Mouse (Mus musculus) midbrain, embryonic 14.5 days (tissue): Measurements from ENCODE around the gene Abcc1. TPM values are rescaled to one million over a fixed set of nuclear protein-coding genes. Genes with fewer than 3 reads are reported as not detected.

ENCODE experiments used
- ATAC-seq: fragments of 200-750 bp; cut with Nextera tagmentation; 2 replicates; pipeline ENCODE4 v1.8.0; 2017; ENCODE audit warnings: moderate number of reproducible peaks, moderate library complexity; ENCODE audit not compliant: low FRiP score, low TSS enrichment
- DNase-seq: peaks from one replicate; pipeline ENCODE4 v3.0.0-alpha.2; 2015
- H3K27ac ChIP-seq: fragments of 300-500 bp; sonication (generic); replicated peaks from 2 replicates; pipeline ENCODE4 v1.5.1; 2014; ENCODE audit warnings: mild to moderate bottlenecking, low read depth, low read length, moderate library complexity
- H3K27me3 ChIP-seq: fragments of 300-500 bp; sonication (generic); 2 replicates; pipeline ENCODE4 v1.6.1; 2014; ENCODE audit warnings: low read length, control low read depth, mixed read lengths; ENCODE audit not compliant: control insufficient read depth, insufficient read depth
- H3K36me3 ChIP-seq: fragments of 300-500 bp; sonication (generic); 2 replicates; pipeline ENCODE4 v1.6.1; 2014; ENCODE audit warnings: low read length, control low read depth; ENCODE audit not compliant: control insufficient read depth, insufficient read depth
- H3K4me1 ChIP-seq: fragments of 300-500 bp; sonication (generic); 2 replicates; pipeline ENCODE4 v1.6.1; 2014; ENCODE audit warnings: mild to moderate bottlenecking, antibody characterized with exemption, low read length, control low read depth; ENCODE audit not compliant: control insufficient read depth, insufficient read depth
- H3K4me2 ChIP-seq: fragments of 300-500 bp; sonication (generic); 2 replicates; pipeline ENCODE4 v1.6.1; 2014; ENCODE audit warnings: mild to moderate bottlenecking, low read length, moderate library complexity
- H3K4me3 ChIP-seq: fragments of 300-500 bp; sonication (generic); replicated peaks from 2 replicates; pipeline ENCODE4 v1.5.1; 2014; ENCODE audit warnings: low read depth, low read length
- H3K9ac ChIP-seq: fragments of 300-500 bp; sonication (generic); replicated peaks from 2 replicates; pipeline ENCODE4 v1.6.1; 2014; ENCODE audit warnings: mild to moderate bottlenecking, low read length, moderate library complexity
- H3K9me3 ChIP-seq: fragments of 300-500 bp; sonication (generic); 2 replicates; pipeline ENCODE4 v1.6.1; 2016; ENCODE audit warnings: low read length, control low read depth, mixed read lengths; ENCODE audit not compliant: control insufficient read depth
- WGBS: fragments of 180-500 bp; shearing (Covaris S2); extraction: QIAGEN DNeasy Blood & Tissue Kit; methylation state at CpG from one replicate; pipeline ENCODE4 v1.1.7; 2014; 5-methylcytosine and 5-hydroxymethylcytosine counted together
- polyA plus RNA-seq: library from polyadenylated mRNA; unstranded; fragments of >200 nt; fragmentation: Nextera tagmentation; extraction: Ambion mirVana; gene quantifications from 2 replicates; pipeline ENCODE4 v1.2.1, GENCODE M21; 2014

Abcc1 gene
- polyA plus RNA-seq, 1 experiment from 2014 or later, result 9.6 TPM

DNA sequence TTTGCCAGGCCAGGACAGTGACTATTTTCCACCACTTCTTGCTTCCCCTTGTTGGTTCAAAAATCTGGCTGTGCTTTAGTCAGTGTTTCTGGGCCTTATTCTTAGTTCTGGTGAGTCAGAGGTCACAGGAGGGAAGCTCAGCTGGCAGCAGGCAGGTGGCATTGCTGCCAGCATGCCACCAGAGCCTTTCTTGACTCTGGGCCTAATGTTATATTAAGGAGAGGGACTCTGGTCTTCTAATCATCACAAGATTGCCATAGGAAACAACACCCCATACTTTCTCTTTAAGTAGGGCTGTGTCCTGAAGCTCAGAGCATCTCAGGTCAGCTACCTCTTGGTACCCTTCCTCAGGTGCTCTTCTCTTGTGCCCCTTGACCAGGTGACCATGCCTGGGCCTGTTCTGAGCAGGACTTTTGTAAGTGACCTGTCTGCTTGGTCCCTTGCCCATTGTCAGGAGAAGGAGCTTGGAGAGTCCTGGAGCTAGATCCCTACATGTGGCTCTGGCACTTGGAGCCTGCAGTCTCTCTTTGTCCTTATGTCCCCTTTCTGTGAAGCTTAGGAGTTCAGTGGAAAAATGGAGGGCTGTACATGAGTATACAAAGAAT lies 19.8 kb downstream of the Abcc1 start:
- Histone ChIP-seq H3K4me1 (no peaks in the 10 kb centered on the region), H3K9me3 (no peaks in the 10 kb centered on the region), H3K27ac (no peak overlapping the region), H3K4me2 (no peak overlapping the region), H3K9ac (no peak overlapping the region), H3K27me3 (no peaks in the 10 kb centered on the region), H3K4me3 (no peak overlapping the region), H3K36me3 (no peaks in the 10 kb centered on the region)
- ATAC-seq, result no peak
- no peak for DNase-seq

DNA sequence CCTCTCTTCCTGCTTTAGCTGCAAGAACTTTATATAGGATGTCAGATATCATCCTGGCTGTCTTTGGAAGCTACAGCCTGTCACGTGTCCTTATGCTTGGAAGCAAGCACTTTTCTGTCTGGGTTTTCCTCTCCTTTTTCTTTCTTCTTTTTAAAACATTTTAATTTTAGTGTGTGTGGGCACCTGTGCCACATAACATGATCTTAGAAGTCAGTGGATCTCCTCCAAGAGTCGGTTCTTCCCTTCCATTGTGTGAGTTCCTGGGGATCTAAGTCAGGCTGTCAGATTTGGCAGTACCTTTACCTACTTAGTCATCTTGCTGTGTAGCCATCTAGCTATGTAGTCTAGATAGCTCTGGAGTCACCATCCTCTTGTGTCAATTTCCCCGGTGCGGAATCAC lies 37.9 kb downstream of the Abcc1 start:
- H3K9ac ChIP-seq, result no peak overlapping the region
- H3K27me3 ChIP-seq, result no peaks in the 10 kb centered on the region
- H3K4me1 ChIP-seq, result no peaks in the 10 kb centered on the region
- H3K4me2 ChIP-seq, result no peak overlapping the region
- H3K9me3 ChIP-seq, result no peaks in the 10 kb centered on the region
- no peaks in the 10 kb centered on the region for H3K36me3 ChIP-seq
- H3K4me3 ChIP-seq, result no peak overlapping the region
- ATAC-seq, result no peak
- no peak for DNase-seq
- WGBS, result 97% methylated on average over 4 of the region's 4 CpGs
- no peak overlapping the region for H3K27ac ChIP-seq

- H3K9me3 ChIP-seq, result no peaks in the 10 kb centered on the region
- H3K4me3 ChIP-seq, result no peak overlapping the region
- no peaks in the 10 kb centered on the region for H3K27me3 ChIP-seq
- no peak overlapping the region for H3K4me2 ChIP-seq
- no peak overlapping the region for H3K9ac ChIP-seq
- peaks cover 13% of the 10 kb centered on the region for H3K36me3 ChIP-seq
- ATAC-seq, result no peak
- H3K27ac ChIP-seq, result no peak overlapping the region
- WGBS, result 91% methylated on average over 2 of the region's 2 CpGs
- no peak for DNase-seq
- no peaks in the 10 kb centered on the region for H3K4me1 ChIP-seq
These were observed 42.1 kb downstream of the Abcc1 start for GRCm38 (mm10) chr16:14403507-14403906.

DNA sequence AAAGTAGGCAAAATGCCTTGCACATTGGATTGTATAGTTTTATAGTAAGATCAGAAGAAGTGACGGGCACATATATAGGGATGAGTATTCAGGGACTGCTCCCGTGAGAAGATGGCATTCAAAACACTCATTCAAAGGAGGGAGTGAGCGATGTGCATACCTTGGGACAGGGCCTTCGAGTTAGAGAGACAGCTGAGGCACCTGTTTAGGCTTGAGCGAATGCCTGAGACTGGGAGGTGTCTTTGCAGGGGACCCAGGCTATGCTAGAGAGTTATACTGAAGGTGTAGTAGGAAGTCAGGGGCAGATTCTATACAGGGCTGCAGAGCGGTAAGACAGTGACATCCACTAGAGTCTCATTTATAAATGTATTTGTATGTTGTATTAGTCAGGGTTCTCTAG lies 44.3 kb downstream of the Abcc1 start:
- no peaks in the 10 kb centered on the region for H3K9me3 ChIP-seq
- 96% methylated on average over 6 of the region's 6 CpGs for WGBS
- ATAC-seq, result no peak
- no peaks in the 10 kb centered on the region for H3K27me3 ChIP-seq
- H3K9ac ChIP-seq, result no peak overlapping the region
- no peaks in the 10 kb centered on the region for H3K4me1 ChIP-seq
- H3K36me3 ChIP-seq, result peaks cover 13% of the 10 kb centered on the region
- no peak overlapping the region for H3K27ac ChIP-seq
- H3K4me2 ChIP-seq, result no peak overlapping the region
- no peak for DNase-seq
- no peak overlapping the region for H3K4me3 ChIP-seq

DNA sequence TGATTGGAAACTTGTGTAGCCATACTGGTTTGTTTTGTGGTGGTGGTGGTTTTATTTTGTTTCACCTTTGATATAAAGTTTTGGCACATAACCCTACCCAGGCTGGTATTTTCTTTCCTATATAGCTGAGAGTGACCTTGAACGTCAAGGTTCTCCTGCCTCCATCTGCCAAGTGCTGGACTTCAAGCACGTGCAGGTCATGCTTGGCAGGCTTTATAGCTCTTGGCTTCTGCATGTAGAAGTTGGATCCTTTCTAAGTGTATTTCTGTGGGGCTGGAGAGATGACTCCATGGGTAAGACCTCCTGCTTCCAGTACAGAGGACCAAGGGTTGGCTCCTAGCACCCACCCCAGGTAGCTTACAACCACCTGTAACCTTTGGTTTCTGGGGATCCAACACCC lies 47.8 kb downstream of the Abcc1 start:
- Histone ChIP-seq H3K27ac (no peak overlapping the region), H3K4me2 (no peak overlapping the region), H3K9ac (no peak overlapping the region), H3K36me3 (peaks cover 32% of the 10 kb centered on the region), H3K4me1 (no peaks in the 10 kb centered on the region), H3K9me3 (no peaks in the 10 kb centered on the region), H3K27me3 (no peaks in the 10 kb centered on the region), H3K4me3 (no peak overlapping the region)
- ATAC-seq (no peak), DNase-seq (no peak)
- 99% methylated on average over 2 of the region's 2 CpGs for WGBS

- H3K27me3 ChIP-seq, result no peaks in the 10 kb centered on the region
- no peaks in the 10 kb centered on the region for H3K9me3 ChIP-seq
- no peak overlapping the region for H3K27ac ChIP-seq
- H3K36me3 ChIP-seq, result peaks cover 28% of the 10 kb centered on the region
- no peak for DNase-seq
- no peak overlapping the region for H3K4me2 ChIP-seq
- no peak for ATAC-seq
- 94% methylated on average over 3 of the region's 3 CpGs for WGBS
- no peak overlapping the region for H3K9ac ChIP-seq
- H3K4me1 ChIP-seq, result no peaks in the 10 kb centered on the region
- no peak overlapping the region for H3K4me3 ChIP-seq
These were observed 48.4 kb downstream of the Abcc1 start for GRCm38 (mm10) chr16:14409776-14410175.

- Histone ChIP-seq H3K27me3 (no peaks in the 10 kb centered on the region), H3K27ac (no peak overlapping the region), H3K36me3 (peaks cover 20% of the 10 kb centered on the region), H3K4me3 (no peak overlapping the region), H3K4me2 (no peak overlapping the region), H3K9me3 (no peaks in the 10 kb centered on the region), H3K9ac (no peak overlapping the region), H3K4me1 (no peaks in the 10 kb centered on the region)
- DNase-seq (no peak), ATAC-seq (no peak)
- WGBS, result 98% methylated on average over 7 of the region's 7 CpGs
These were observed 49.3 kb downstream of the Abcc1 start for GRCm38 (mm10) chr16:14410611-14411010.

DNA sequence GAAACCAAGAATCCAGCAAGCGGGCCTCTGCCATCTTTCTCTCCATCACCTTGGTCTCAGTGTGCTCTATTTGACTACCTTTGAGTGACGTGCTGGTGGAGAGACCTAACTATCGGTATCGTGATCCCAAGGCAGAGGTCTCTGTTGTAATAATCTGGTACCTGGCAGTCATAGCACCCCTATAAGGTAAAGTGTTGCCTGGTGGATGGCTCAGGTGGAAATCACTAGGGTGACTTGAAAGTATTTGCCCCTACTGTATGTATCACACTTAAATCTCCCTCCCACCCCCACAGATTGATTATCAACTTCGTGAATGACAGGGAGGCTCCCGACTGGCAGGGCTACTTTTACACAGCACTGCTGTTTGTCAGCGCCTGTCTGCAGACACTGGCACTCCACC lies 49.8 kb downstream of the Abcc1 start:
- H3K9me3 ChIP-seq, result no peaks in the 10 kb centered on the region
- H3K4me3 ChIP-seq, result no peak overlapping the region
- DNase-seq, result no peak
- peaks cover 19% of the 10 kb centered on the region for H3K36me3 ChIP-seq
- no peaks in the 10 kb centered on the region for H3K4me1 ChIP-seq
- no peak overlapping the region for H3K4me2 ChIP-seq
- H3K9ac ChIP-seq, result no peak overlapping the region
- no peaks in the 10 kb centered on the region for H3K27me3 ChIP-seq
- 95% methylated on average over 7 of the region's 7 CpGs for WGBS
- no peak for ATAC-seq
- H3K27ac ChIP-seq, result no peak overlapping the region

DNA sequence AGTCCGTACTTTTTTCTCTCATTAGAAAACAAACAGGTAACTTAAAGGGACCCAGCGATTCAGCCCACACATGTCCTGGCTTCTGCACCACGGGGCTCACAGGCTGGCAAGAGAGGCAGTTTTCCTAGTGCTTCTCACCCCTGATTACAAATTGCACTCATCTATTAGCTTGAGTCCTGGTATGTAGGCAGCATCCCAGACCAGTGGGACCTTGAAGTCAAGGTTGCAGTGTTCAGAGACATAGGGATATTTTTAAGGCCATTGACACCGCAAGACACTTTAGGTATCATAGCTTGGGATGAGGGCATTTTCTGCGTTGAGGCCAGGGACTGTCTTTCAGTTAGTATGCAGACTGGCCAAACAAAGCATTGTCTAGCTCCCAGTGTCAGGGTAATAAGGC lies 51.2 kb downstream of the Abcc1 start:
- no peak for DNase-seq
- Histone ChIP-seq H3K27me3 (no peaks in the 10 kb centered on the region), H3K4me3 (no peak overlapping the region), H3K4me2 (no peak overlapping the region), H3K27ac (no peak overlapping the region), H3K9me3 (no peaks in the 10 kb centered on the region), H3K4me1 (no peaks in the 10 kb centered on the region), H3K9ac (no peak overlapping the region), H3K36me3 (peaks cover 19% of the 10 kb centered on the region)
- 96% methylated on average over 5 of the region's 5 CpGs for WGBS
- no peak for ATAC-seq
